Mouse (Mus musculus) spleen, postnatal 4 days (tissue): ENCODE results near the gene Arhgap42.

ENCODE experiments used
- DNase-seq, 2 experiments: peaks; one replicate each; pipeline ENCODE4 v3.0.0; 2022; ENCODE audit warnings: low spot score in 2 of 2

Gene Arhgap42

DNA sequence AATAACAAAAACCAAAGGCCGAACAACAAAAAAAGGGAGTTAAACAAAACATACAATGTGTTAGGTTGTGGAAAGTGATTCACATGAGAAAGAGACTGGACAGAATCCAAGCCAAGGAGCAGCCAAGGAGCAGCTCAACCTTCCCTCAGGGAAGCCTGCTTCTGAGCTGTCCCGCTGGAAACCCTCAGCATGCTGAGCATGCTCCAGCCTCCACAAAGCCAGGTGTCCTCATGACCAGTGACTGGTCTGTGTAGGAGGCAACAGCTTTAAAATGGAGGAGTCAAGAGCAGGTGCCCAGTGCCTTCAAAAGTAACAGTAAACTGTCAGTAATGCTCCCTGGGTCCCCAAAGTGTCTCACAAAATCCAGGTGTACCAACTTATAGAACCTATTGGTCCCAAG, 28.4 kb downstream of the Arhgap42 start:
- no peak for DNase-seq

DNA sequence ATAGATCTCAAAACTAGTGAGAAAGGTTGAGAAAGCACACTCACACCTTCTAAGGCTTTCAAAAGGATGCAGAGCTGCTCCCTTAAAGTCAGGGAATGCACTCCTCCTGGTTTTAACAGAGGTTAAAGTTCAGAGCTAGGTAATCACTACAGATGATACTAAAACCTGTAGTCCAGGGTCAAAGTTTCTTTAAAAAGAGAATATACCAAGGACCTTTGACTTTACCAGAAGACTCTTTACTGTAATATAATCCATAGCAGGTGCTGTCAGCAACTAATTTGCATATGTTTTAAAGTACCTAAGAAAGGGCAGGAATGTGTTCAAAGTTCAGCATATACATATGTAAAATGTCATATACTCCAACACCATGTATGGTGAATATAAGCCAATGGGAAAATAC, 30.7 kb downstream of the Arhgap42 start:
- no peak for DNase-seq

- no peak for DNase-seq
Measured at GRCm38 (mm10) chr9:9207251-9207650, 31.6 kb downstream of the Arhgap42 start.

- no peak for DNase-seq
Measured at GRCm38 (mm10) chr9:9200827-9201388, 38.0 kb downstream of the Arhgap42 start.

- no peak for DNase-seq
Measured at GRCm38 (mm10) chr9:9199170-9199841, 39.6 kb downstream of the Arhgap42 start.

DNA sequence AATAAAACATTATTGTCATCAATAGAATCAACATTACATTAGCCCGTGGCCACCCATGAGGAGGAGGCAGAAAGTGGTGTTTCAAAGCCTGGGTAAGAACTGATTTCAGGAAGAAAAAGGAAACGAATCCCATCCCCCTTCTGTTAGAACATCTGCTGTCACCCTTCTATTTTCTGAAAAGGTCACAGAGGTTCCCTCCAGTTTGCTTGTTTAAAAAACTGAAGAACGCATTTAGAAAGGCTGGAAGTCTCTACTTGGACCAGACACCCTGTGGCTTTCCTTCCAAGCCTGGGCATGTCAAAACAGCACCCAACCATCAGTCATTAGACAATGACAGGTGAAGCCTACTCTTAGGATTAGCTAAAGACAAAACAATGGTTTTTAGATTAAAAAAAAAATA, 40.3 kb downstream of the Arhgap42 start:
- DNase-seq = no peak

DNA sequence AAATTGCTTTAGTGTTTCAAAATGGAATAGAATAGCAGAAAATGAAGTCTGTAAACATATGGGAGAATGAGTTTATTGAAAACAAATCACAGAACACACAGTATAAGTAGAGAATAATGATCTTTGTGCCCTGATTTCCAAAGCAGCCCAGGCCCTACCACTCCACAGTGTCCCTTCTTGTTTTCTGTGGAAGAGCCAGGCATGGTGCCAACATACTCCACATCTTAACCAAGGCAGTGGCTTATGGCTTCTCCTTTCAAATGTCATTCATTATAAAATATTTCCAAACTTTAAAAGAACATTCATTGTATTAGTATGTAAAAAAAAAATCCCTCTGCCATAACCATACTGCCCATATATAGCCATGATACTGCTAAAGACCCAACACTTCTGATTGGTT, 42.9 kb downstream of the Arhgap42 start:
- DNase-seq = no peak

- DNase-seq = no peak
Measured at GRCm38 (mm10) chr9:9194496-9194895, 44.4 kb downstream of the Arhgap42 start.

DNA sequence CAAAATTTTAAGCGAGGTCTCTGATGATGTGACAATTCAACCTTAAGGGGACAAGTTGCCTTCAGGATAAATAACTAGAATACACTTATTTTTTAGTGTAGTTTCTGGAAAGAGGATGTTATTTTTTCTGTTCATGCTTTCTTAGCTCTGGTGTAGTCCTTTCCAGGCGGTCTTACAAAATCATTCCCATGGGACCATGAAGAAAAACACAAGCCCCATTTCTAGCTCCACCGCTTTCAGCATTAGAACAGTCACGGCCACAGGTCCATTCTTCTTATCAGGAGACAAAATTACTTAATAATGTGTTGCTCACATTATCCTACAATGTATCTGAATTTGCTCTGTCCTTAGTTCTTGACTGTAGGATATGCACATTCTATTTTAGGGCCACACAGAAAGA, 46.2 kb downstream of the Arhgap42 start:
- DNase-seq = no peak

GRCm38 (mm10) chr9:9190835-9191234, 48.1 kb downstream of the Arhgap42 start:
- no peak for DNase-seq

GRCm38 (mm10) chr9:9188167-9188566, 50.7 kb downstream of the Arhgap42 start:
- DNase-seq = no peak

DNA sequence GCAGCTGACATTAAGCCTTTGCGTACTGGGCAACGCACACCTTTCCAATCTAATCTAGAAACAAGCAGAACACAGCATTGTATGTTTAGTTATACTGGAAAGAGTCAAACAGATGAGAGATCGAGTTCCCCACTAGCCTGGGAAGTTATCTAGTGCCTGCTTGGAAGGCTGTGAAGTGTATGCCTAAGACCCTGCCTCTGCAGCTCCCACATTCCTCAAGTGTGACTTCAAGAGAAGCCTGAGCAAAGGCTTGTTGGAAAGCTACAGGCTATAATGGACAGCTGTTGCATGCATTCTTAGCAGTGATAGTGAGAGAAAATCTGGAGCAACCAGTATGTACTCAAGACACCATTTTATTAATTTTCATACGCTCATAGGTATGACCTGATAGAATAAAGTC, 61.2 kb downstream of the Arhgap42 start:
- no peak for DNase-seq

- no peak for DNase-seq
Measured at GRCm38 (mm10) chr9:9174924-9175323, 64.0 kb downstream of the Arhgap42 start.

DNA sequence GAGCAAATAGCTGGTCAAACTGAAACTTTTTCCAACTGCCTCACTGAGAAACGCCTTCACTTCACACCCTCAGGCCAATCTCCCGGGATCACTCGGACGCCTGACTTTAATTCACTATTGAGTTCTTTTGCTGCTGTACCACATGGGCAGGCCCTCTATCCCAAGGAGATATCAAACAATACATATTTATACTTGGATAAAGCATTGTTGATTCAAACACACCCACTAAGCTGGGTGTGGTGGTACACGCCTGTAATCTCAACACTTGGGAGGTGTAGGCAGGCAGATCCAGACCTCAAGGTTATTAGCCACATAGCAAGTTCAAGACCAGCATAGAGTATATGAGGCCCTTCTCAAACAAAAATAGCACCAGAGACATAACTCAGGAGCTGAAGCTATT, 64.7 kb downstream of the Arhgap42 start:
- DNase-seq = no peak

GRCm38 (mm10) chr9:9173091-9173490, 65.8 kb downstream of the Arhgap42 start:
- no peak for DNase-seq

DNA sequence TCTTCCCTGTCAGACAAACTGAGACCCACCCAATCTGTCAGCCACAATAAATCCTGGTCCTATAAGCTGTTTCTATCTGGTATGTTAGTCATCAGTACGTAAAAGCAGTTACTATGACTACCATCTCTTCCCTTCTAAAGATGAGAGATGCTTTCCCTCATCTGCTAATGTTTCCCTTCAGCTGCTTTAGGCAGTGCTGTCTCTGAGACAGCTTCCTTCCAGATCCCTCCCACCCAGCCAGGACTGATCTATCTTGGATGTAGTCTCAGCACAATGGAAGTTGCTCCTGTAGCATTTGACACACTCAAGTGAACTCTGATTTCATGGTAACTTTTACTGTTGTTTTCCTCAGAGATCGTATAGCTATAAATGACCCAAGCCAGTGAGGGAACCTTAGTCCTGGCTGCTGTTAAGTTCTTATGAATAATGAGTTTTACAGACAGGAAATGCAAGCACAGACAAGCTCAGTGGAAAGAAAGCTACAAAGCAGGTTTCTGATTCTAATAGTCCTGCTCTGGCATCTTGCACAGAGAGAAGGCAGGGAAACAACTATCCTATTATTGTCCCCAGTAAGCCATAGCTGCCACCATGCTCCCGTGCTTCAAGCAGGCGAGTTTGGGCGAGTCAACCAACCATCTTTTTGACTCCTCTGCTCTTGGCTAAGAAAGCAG, 67.6 kb downstream of the Arhgap42 start:
- DNase-seq = no peak

DNA sequence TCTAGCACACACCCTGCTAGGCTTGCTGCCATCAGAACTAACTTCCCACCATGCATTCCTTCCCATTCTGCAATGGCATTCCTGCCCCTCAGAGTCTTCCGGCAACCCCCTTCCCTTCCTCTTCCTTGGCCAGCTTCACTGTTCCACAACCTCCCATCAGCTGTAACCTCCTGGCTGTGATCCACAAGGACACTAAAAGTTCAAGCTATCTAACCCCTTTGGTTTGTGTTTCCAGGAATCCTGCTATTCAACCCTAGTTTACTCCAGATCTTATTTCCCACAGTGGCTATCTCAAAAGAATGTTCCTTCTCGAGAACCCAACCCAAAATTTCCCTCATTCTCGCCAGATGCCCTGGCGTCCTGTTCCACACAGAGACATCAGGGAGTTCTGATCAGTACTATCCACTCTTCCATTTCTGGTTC, 73.2 kb downstream of the Arhgap42 start:
- DNase-seq = no peak

GRCm38 (mm10) chr9:9160736-9161135, 78.2 kb downstream of the Arhgap42 start:
- DNase-seq = no peak

- DNase-seq = no peak
Measured at GRCm38 (mm10) chr9:9158241-9158640, 80.7 kb downstream of the Arhgap42 start.

DNA sequence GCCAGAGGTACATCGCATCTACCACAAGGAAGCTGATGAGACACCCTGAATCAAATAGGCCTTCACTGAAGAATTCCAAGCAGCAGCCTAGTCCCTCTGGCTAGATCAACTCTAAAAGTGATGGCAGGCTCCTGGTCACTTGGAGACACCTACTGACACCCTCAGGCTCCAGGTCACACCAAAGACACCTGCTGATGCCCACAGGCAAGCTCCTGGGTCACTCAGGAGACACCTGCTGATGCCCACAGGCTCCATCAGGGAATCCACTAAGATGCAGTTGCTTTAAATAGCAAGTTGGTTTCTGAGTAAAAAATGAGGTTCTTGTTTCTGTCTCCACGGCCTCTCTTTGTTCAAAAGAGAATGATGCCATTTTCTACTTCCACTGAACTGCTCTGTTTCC, 81.5 kb downstream of the Arhgap42 start:
- DNase-seq = no peak

GRCm38 (mm10) chr9:9154636-9155035, 84.3 kb downstream of the Arhgap42 start:
- no peak for DNase-seq

DNA sequence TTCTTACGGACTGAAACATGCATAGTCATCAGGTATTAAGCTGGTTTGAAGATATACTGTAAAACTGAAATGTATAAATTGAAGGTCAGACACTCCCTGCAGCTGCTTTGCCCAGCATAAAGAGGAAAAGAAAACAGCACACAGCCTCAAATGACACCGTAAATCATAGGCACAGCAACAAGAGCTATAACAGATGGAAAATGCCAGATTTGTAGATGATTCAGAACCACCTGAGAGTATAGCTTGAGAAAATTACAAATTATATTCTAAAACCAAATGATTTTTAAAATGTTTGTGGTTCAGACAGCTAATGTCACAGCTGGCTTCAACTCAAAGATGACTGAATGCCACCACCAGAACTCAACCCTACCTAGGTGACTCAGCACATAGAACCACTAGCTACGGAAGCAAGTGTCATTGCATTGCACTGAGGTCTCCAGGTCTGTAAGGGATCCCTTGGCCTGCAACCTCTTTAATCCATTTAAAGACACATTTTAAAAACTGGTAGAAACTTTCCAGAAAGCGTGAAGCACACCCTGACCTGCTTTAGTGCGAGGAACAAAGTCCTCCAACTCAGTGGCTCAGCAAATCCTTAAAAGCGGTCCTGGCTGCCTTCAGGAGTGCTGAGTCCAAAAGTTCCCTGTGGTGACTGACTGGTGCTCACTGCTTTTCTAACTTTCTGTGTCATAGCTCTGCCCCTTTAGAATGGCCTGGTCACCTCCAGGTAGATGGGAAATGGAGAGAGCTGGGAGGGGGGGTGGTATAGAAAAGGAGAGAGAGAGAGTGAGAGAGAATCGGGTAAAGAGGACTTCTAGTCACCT, 94.4 kb downstream of the Arhgap42 start:
- DNase-seq = no peak
